Mouse (Mus musculus) heart, embryonic 12.5 days (tissue): ENCODE data around the gene Zc2hc1b. TPM values are rescaled to one million over a fixed set of nuclear protein-coding genes. Genes with fewer than 3 reads are reported as not detected.

ENCODE experiments used
- ATAC-seq: fragments of 200-750 bp; cut with Nextera tagmentation; 2 replicates; pipeline ENCODE4 v1.8.0; 2017; ENCODE audit warnings: moderate TSS enrichment, moderate library complexity; ENCODE audit not compliant: insufficient number of reproducible peaks, low FRiP score
- H3K27ac ChIP-seq: fragments of 300-500 bp; sonication (generic); 2 replicates; pipeline ENCODE4 v1.5.1; 2016; ENCODE audit warnings: mild to moderate bottlenecking, moderate library complexity; ENCODE audit not compliant: poor library complexity, severe bottlenecking
- H3K27me3 ChIP-seq: fragments of 300-500 bp; sonication (generic); replicated peaks from 2 replicates; pipeline ENCODE4 v1.6.1; 2016; ENCODE audit warnings: mild to moderate bottlenecking, moderate library complexity
- H3K36me3 ChIP-seq: fragments of 300-500 bp; sonication (generic); 2 replicates; pipeline ENCODE4 v1.6.1; 2016; ENCODE audit warnings: mild to moderate bottlenecking, moderate library complexity
- H3K4me1 ChIP-seq: fragments of 300-500 bp; sonication (generic); replicated peaks from 2 replicates; pipeline ENCODE4 v1.6.1; 2016; ENCODE audit warnings: mild to moderate bottlenecking
- H3K4me2 ChIP-seq: fragments of 300-500 bp; sonication (generic); 2 replicates; pipeline ENCODE4 v1.6.1; 2016; ENCODE audit warnings: mild to moderate bottlenecking, moderate library complexity
- H3K4me3 ChIP-seq: fragments of 300-500 bp; sonication (generic); 2 replicates; pipeline ENCODE4 v1.5.1; 2016; ENCODE audit warnings: mild to moderate bottlenecking
- H3K9ac ChIP-seq: fragments of 300-500 bp; sonication (generic); 2 replicates; pipeline ENCODE4 v1.6.1; 2016; ENCODE audit warnings: mild to moderate bottlenecking, moderate library complexity
- H3K9me3 ChIP-seq: fragments of 300-500 bp; sonication (generic); replicated peaks from 2 replicates; pipeline ENCODE4 v1.6.1; 2016; ENCODE audit warnings: mild to moderate bottlenecking, moderate library complexity
- WGBS: fragments of 180-500 bp; shearing (Covaris S2); methylation state at CpG from one replicate; pipeline ENCODE4 v1.1.7; 2016; 5-methylcytosine and 5-hydroxymethylcytosine counted together
- polyA plus RNA-seq: library from polyadenylated mRNA; unstranded; fragments of >200 nt; fragmentation: Nextera tagmentation; extraction: Ambion mirVana; gene quantifications from 2 replicates; pipeline ENCODE4 v1.2.1, GENCODE M21; 2016

Gene Zc2hc1b
- polyA plus RNA-seq, 1 experiment from 2014 or later = not detected

DNA sequence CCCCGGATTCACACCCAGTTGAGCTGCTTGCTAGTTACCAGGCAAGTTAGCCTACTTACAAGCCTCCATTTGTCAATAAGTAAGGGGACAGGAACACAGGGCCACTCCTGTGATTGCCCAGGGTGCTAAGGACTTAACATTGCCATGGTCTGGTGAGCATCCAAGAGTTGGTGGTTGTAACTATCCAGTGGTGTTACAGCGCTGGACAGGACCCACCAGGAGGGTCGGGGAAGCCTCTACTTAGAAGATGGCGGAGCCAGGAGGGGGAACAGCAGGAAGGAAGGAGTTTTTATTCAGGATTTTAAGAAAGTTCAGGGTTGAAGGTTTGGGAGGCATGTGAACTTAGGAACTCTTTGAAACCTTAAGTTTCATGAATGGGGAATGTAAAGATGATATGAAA, 64.2 kb downstream of the Zc2hc1b start:
- Histone ChIP-seq H3K36me3 (peaks cover 35% of the 10 kb centered on the region), H3K27ac (peak overlapping the region; percentile 52; the same call in 1 of the 2 replicates), H3K4me3 (no peak overlapping the region), H3K27me3 (no peaks in the 10 kb centered on the region), H3K4me1 (peaks cover 67% of the 10 kb centered on the region), H3K9ac (no peak overlapping the region), H3K4me2 (no peak overlapping the region), H3K9me3 (no peaks in the 10 kb centered on the region)
- no peak for ATAC-seq
- 82% methylated on average over 4 of the region's 4 CpGs for WGBS

DNA sequence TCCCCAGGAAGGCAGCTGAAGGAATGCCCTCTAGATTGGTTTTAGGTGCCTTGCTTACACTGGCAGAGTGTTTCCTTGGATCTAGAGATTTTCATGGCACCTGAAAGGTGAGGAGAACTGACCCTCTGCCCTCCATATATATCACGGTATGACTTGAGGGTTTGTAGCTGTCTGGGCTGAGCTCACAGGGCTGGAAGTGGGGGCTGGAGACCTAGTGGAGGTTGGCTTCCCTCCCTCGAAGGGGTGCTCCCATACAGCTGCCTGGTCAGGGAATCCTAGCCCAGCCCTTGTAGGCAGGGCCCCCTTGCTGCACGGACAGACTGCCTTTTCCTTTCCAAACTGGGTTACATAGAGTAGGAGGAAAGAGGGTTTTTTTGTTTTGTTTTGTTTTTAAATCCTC, 65.0 kb downstream of the Zc2hc1b start:
- Histone ChIP-seq H3K4me2 (no peak overlapping the region), H3K4me1 (peaks cover 67% of the 10 kb centered on the region), H3K9me3 (no peaks in the 10 kb centered on the region), H3K9ac (peak overlapping the region; percentile 25; the same call in 1 of the 2 replicates), H3K36me3 (peaks cover 34% of the 10 kb centered on the region; the same call in 1 of the 2 replicates), H3K27me3 (no peaks in the 10 kb centered on the region), H3K27ac (peak overlapping the region; percentile 60), H3K4me3 (no peak overlapping the region)
- WGBS = 32% methylated on average over 3 of the region's 3 CpGs
- ATAC-seq = no peak

DNA sequence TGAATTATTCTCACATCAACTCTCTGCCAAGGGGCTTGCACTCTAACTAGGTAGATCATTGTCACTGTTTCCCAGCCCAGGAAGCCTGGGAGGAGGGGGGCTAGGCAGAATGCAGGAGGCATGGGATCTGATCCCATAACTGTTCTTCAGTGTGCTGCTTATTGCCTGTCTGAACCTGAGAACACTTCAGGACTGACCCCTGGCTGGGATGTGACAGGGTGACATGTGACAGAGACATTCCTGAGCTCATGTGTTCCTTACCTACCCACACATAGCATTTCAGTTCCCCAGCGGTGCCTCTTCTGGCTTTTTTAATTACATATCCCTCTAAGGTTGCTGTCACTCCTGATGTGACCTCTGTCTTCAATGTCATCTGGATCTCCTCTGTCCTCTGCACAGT, 68.0 kb downstream of the Zc2hc1b start:
- Histone ChIP-seq H3K36me3 (peaks cover 26% of the 10 kb centered on the region; the same call in 1 of the 2 replicates), H3K4me3 (no peak overlapping the region), H3K27ac (peak overlapping the region; percentile 80), H3K27me3 (no peaks in the 10 kb centered on the region), H3K9me3 (no peaks in the 10 kb centered on the region), H3K4me1 (peaks cover 63% of the 10 kb centered on the region), H3K9ac (no peak overlapping the region), H3K4me2 (no peak overlapping the region)
- peak; percentile 67; the same call in 1 of the 2 replicates for ATAC-seq
- WGBS = 32% methylated on average over 1 of the region's 1 CpGs

GRCm38 (mm10) chr10:13108847-13109246, 69.0 kb downstream of the Zc2hc1b start:
- Histone ChIP-seq H3K4me3 (no peak overlapping the region), H3K9me3 (no peaks in the 10 kb centered on the region), H3K27ac (peak overlapping the region; percentile 80; the same call in 1 of the 2 replicates), H3K9ac (no peak overlapping the region), H3K27me3 (no peaks in the 10 kb centered on the region), H3K36me3 (peaks cover 25% of the 10 kb centered on the region; the same call in 1 of the 2 replicates), H3K4me1 (peaks cover 62% of the 10 kb centered on the region), H3K4me2 (no peak overlapping the region)
- 70% methylated on average over 4 of the region's 4 CpGs for WGBS
- no peak for ATAC-seq

- peak overlapping the region; percentile 73 for H3K27ac ChIP-seq
- 59% methylated on average over 7 of the region's 7 CpGs for WGBS
- H3K4me2 ChIP-seq = no peak overlapping the region
- no peaks in the 10 kb centered on the region for H3K27me3 ChIP-seq
- no peak overlapping the region for H3K9ac ChIP-seq
- 0 out of 2 replicates have a peak, but pooled peaks cover 2% of the 10 kb centered on the region for H3K9me3 ChIP-seq
- peaks cover 64% of the 10 kb centered on the region for H3K4me1 ChIP-seq
- no peak overlapping the region for H3K4me3 ChIP-seq
- no peak for ATAC-seq
- H3K36me3 ChIP-seq = peaks cover 25% of the 10 kb centered on the region; the same call in 1 of the 2 replicates
Observed at GRCm38 (mm10) chr10:13108021-13108548, 69.7 kb downstream of the Zc2hc1b start.

DNA sequence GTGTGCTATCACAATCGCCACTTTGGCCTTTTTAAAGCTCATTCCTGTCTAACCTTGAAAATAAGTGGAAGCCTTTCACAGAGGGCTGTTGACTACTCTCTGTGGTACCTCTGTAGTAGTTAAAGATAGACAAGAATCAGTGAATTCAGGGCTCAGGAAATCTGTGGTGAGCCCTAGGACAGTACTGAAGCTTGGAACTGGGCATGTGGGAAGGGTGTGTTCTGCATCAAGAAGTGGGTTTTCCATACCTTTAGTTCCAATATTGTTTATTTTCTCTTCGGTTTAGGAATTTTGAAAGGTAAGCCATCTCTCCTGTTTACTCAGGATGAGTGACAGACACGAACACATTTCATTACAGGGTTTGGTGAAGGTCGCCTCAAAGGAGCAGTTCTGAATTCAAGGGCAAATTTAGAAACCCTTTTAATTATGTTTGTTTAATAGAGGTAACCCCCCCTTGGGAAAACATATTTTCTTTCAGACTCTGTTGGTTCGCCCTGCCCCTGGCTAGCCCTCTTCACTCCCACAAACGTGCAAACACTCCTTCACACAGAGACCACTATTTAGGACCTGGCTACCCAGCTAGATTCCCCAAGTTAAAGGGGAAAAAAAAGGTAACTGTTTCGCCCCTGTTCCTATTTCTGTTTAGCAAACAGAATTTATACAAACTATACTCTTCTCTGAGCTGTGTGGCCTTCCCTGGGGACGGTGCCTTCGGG, 70.8 kb downstream of the Zc2hc1b start:
- Histone ChIP-seq H3K4me1 (peaks cover 61% of the 10 kb centered on the region), H3K4me2 (no peak overlapping the region), H3K4me3 (no peak overlapping the region), H3K27me3 (no peaks in the 10 kb centered on the region), H3K9me3 (0 out of 2 replicates have a peak, but pooled peaks cover 2% of the 10 kb centered on the region), H3K9ac (no peak overlapping the region), H3K36me3 (peaks cover 26% of the 10 kb centered on the region; the same call in 1 of the 2 replicates), H3K27ac (peak overlapping the region; percentile 73)
- WGBS = 67% methylated on average over 9 of the region's 9 CpGs
- ATAC-seq = no peak

DNA sequence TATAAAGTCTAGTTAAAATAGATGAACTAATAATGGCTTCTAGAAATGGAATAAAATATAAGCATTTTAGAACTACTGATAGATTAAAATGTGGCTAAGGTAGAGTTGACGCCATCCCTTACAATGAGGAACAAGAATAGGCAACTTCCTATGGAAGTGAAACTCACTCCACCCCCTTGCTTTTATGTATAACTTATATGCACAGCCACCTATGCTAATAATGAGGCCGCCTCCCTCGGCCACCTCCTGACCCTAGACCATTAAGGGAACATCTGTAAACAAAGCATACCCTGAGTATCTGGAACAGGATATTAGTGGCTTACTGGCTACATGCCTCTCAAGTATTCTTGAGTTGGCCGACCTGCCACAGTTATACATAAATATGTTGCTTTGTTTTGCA, 74.0 kb downstream of the Zc2hc1b start:
- Histone ChIP-seq H3K4me2 (no peak overlapping the region), H3K36me3 (peaks cover 17% of the 10 kb centered on the region; the same call in 1 of the 2 replicates), H3K27me3 (no peaks in the 10 kb centered on the region), H3K9ac (no peak overlapping the region), H3K9me3 (0 out of 2 replicates have a peak, but pooled peaks cover 2% of the 10 kb centered on the region), H3K4me1 (peaks cover 55% of the 10 kb centered on the region), H3K27ac (no peak overlapping the region), H3K4me3 (no peak overlapping the region)
- ATAC-seq = no peak
- 83% methylated on average over 4 of the region's 4 CpGs for WGBS

- Histone ChIP-seq H3K4me2 (no peak overlapping the region), H3K27me3 (no peaks in the 10 kb centered on the region), H3K36me3 (peaks cover 14% of the 10 kb centered on the region; the same call in 1 of the 2 replicates), H3K9ac (no peak overlapping the region), H3K27ac (no peak overlapping the region), H3K4me3 (no peak overlapping the region), H3K9me3 (0 out of 2 replicates have a peak, but pooled peaks cover 2% of the 10 kb centered on the region), H3K4me1 (peaks cover 42% of the 10 kb centered on the region)
- 52% methylated on average over 4 of the region's 4 CpGs for WGBS
- no peak for ATAC-seq
Observed at GRCm38 (mm10) chr10:13102360-13102759, 75.5 kb downstream of the Zc2hc1b start.

DNA sequence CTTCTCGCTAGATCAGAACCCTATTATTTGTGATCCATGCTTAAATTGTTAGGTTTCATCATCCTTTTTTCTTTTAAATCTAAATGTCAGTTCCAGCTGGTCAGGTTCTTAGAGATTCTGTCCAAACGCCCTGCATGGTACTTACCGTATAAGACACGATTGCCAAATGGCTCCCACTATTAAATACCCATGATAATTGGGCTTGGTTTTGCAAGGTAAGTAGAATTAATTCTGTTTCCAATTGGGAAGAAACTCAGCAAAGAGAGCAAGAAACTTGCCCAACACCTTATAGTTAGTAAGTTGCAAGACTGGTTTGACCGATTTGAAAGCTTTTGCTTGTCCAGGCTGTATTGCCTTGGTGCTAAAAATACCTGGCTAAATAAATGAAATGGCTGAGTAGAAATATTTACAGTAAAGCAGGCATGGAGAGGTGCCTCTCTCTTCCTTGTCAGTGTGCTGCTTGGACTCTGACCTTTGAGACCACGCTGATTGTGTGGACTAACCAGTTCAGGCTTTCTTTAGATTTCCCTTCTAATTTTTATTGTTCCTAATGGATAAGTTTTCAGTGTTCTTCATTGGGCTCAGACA, 77.7 kb downstream of the Zc2hc1b start:
- Histone ChIP-seq H3K4me2 (no peak overlapping the region), H3K4me3 (no peak overlapping the region), H3K27ac (no peak overlapping the region), H3K36me3 (peaks cover 14% of the 10 kb centered on the region; the same call in 1 of the 2 replicates), H3K9ac (no peak overlapping the region), H3K9me3 (0 out of 2 replicates have a peak, but pooled peaks cover 2% of the 10 kb centered on the region), H3K4me1 (peaks cover 32% of the 10 kb centered on the region), H3K27me3 (no peaks in the 10 kb centered on the region)
- ATAC-seq = no peak
- WGBS = 86% methylated on average over 6 of the region's 6 CpGs
